Mouse (Mus musculus): ENCODE results near the gene Olfr145.

The Olfr145 gene

GRCm38 (mm10) chr9:37896661-37897060 lies at the start of gene Olfr145:
TSS of gene Olfr145 (plus strand) at chr9:37896724.
- no peak for DNase-seq (ENCODE audit: low spot score)

GRCm38 (mm10) chr9:37849267-37849666 lies 47.3 kb upstream of the Olfr145 start:
- no peak for DNase-seq (ENCODE audit: low spot score)

GRCm38 (mm10) chr9:37853969-37854368 lies 42.6 kb upstream of the Olfr145 start, which contains the start of gene Olfr877:
TSS of gene Olfr877 (plus strand) at chr9:37854269.
- DNase-seq (ENCODE audit: low spot score) = no peak

GRCm38 (mm10) chr9:37863325-37863724 lies 33.2 kb upstream of the Olfr145 start:
- DNase-seq (ENCODE audit: low spot score) = no peak

GRCm38 (mm10) chr9:37870246-37870645 lies 26.3 kb upstream of the Olfr145 start:
- no peak for DNase-seq (ENCODE audit: low spot score)

GRCm38 (mm10) chr9:37871097-37871496 lies 25.4 kb upstream of the Olfr145 start:
- DNase-seq (ENCODE audit: low spot score) = no peak

GRCm38 (mm10) chr9:37871536-37871935 lies 25.0 kb upstream of the Olfr145 start:
- DNase-seq (ENCODE audit: low spot score) = no peak

- no peak for DNase-seq (ENCODE audit: low spot score)
Measured at GRCm38 (mm10) chr9:37890960-37891359, 5.6 kb upstream of the Olfr145 start.

- no peak for DNase-seq (ENCODE audit: low spot score)
Measured at GRCm38 (mm10) chr9:37905555-37905954, 9.0 kb downstream of the Olfr145 start.

- DNase-seq (ENCODE audit: low spot score) = no peak
Measured at GRCm38 (mm10) chr9:37917540-37917939, 21.0 kb downstream of the Olfr145 start, which contains the start of gene Olfr878. TSS of gene Olfr878 (plus strand) at chr9:37917840.

- no peak for DNase-seq (ENCODE audit: low spot score)
Measured at GRCm38 (mm10) chr9:37918018-37918417, 21.5 kb downstream of the Olfr145 start.

GRCm38 (mm10) chr9:37924194-37924593 lies 27.7 kb downstream of the Olfr145 start:
- DNase-seq (ENCODE audit: low spot score) = no peak

- DNase-seq (ENCODE audit: low spot score) = no peak
Measured at GRCm38 (mm10) chr9:37925445-37925844, 28.9 kb downstream of the Olfr145 start.

GRCm38 (mm10) chr9:37926019-37927013 lies 29.8 kb downstream of the Olfr145 start:
- DNase-seq (ENCODE audit: low spot score) = no peak

- DNase-seq (ENCODE audit: low spot score) = peak; percentile 78
Measured at GRCm38 (mm10) chr9:37932519-37932918, 36.0 kb downstream of the Olfr145 start.

GRCm38 (mm10) chr9:37934146-37934545 lies 37.6 kb downstream of the Olfr145 start:
- DNase-seq (ENCODE audit: low spot score) = no peak

GRCm38 (mm10) chr9:37941167-37941566 lies 44.6 kb downstream of the Olfr145 start:
- no peak for DNase-seq (ENCODE audit: low spot score)
